Mouse (Mus musculus): ENCODE data around the gene Gm11099.

The Gm11099 gene

DNA sequence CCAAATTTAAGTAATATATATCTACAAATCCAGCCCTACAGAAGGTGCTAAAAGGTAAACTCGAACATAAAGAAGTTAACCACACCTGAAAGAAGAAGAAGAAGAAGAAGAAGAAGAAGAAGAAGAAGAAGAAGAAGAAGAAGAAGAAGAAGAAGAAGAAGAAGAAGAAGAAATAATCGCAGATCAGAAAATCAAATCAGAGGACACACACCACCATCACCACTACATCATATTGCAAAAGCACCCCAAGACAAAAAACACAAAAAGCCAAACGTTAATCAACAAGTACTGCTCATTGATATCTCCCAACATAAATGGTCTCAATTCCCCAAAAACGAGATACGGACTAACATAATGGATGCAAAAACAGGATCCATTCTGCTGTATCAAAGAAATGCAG is at the start of gene Gm11099:
TSS of gene Gm11099 (plus strand) at position 301 of the 400 bp plus-strand sequence.
- DNase-seq, result no peak

DNA sequence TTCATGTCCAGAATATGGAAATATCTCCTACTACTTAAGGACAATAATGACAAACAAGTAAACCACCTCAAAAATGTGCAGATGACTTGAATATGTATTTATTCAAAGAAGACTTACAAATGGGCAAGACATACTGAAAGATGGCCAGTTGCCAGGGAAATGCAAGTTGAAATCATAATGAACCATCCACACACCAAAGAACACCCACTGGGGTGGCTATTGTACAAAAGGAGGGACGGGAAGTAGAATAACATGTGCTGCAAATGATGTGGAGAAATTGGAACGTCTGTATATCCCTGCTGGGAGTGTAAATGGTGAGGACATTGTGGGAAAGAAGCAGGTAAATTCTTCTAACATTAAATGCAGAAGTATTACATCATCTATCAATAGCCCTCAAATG is 46.3 kb upstream of the Gm11099 start:
- no peak for DNase-seq

DNA sequence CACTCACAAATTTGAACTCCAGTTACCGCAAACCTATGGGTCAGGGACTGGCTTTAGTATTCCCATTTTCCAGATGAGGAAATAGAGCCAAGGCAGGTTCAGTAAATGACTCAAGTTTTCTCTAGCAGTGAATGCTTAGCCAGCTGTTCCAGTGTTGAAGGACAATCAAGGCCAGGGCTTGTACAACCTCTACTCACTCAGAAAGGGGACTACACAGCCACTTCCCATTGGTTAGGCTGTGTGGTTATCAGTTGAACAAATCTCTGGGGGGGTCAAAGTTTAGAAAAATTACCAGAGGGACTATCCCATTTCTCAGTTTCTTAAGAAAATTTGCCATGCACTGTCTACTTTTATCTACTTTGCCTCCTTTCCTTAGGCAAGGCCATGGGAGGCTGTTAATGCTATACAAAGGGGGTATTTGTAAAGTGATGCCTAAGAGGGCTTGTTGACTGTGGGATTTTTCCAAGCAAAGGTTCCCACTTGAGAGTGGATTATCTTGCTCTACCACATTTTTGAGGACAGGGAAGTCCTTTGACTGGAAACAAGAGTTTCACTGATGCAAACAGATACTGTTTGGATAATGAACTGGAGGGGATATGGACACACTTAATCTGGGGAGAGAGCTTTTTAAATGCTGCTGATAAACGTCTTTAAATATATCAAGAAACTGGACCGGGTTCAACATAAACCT is 30.2 kb upstream of the Gm11099 start:
- no peak for DNase-seq

DNA sequence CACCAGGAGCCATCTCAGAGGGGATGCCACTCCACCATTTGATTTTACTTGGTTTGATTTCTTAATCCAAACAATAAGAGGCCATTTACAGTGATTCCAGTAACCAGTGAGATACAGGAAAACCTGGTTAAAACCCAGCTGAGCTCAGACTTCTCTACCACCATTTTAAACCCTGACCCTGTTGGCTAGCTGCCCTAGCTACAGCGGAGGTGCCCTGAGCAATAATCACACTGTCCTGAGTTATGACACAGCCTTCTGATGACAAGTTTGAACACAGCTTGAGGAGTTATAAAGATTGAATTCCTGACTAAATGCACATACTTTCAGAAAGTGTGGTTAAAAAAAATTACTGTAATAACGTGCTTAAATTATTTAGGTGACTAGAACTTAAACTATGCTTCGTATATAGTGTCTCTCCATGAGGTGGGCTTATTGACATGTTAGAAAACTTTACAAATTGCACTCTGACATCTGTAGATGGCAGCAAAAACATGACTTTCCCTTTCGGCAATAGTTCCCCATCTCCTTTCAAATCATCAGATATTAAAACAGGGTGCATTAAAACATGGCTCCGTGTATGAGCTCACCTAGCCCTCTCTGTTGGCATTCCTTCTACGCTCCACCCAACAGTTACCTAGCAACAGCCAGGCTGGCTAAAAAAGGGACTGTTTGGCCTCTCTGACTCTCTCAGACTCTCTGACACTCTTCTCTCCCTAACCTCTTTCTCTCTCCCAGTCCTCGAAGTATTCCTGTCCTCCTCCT is 29.1 kb upstream of the Gm11099 start:
- no peak for DNase-seq

DNA sequence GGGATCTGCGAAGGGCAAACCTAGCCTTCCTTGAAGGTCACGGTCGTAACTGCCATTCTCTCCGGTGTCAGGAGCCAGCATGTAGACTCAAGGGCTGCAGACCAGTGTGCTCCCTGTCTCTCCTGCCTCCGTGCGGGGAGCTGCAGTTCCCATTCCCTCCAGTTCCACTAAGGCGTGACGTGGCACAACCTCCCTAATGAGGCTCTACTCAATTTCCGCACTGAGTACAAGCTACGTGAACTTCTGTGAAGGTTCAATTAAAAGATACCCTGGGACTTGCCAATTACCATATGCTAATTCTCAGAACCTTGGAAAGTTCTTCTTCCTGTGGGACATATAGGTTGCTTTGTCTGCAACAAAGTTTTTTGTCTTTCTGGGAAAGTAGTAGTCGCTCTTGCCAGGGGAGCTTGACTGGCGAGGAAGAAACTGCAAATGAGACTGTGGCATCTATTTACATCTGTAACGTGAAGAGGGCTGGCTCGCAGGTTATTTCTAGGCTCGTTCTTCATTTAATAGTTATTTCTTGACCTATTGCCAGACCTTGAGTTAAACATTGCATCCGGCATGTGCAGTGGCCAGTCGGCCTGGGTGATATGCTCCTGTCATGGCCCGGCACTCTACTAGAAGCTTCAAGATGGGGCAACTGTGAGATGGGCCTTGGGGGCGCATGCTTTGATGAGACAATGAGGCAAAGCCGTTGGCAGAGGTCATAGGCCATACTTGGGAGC is 26.8 kb upstream of the Gm11099 start:
- DNase-seq, result no peak

DNA sequence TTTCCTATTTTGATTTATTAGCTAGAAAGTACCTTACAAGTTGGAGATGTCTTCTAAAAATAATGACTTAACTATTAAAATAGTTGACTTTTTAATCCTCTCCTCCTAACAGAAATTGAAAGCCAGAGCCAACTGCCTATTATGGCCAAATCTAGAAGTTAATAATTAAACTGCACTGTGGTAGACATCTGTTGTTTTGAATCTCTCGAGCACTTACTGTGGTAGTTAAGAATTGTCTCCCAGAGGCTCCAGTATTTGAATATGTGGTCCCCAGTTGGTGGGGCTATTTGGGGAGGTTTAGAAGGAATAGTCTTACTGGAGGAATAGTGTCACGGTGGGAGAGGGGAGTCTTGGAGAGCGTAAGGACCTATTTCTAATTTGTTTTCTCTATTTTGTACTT is 18.2 kb upstream of the Gm11099 start:
- DNase-seq, result no peak

DNA sequence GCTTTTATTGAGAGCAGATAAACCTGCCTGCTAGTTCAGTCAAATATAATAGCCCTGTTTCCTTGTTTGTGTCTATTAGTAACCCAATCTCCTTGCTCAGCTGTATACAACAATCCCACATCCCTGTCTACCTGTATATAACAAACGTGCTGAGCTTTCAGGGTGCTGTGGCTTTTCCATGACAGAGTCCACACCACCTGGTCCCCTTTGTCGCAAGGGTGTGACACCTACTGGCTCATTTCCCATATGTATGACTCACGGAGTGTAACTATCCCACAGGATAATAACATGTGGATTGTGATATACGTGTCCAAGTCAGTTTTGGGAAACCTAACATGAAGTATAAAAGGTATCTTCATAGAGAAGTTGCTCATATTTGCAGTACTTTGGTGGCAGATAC is 16.8 kb upstream of the Gm11099 start:
- no peak for DNase-seq

DNA sequence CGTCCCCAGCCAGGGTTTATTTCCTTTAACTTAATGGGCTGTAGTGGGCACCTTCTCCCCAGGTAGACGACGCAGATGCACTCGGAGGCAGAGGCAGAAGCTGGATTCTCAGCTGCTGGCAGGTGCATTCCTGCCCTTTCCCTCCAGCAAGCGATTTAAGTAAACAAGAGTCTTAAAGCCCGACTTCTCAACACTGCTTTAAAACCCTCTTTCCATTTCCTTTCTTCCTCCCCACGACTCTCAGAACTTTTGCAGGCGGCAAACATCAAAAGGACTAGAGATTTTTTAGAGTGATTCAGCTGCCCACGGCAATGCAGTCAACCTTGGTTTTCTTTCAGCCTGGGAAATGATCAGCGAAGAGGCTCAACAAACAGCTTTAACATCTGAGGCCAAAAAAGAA is 14.7 kb upstream of the Gm11099 start:
- no peak for DNase-seq

DNA sequence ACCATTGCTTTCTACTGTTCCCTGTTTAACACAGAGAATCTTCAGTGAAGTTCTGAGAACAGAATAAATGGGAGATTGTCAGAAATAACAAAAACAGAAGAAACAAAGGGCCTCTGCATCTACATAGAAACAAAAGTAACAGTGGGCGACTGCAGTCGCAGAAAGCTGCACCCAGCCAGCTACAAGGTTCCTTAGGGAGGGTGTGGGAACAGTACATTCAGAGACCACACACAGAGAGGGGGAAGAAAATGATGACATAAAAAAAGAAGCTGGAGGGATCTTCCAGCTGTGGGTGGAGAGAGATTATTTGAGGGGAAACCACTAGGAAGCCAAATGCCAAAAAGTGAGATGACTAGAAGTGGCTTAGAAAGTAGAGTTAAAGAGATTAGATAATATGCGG is 20.6 kb downstream of the Gm11099 start:
- DNase-seq, result no peak

DNA sequence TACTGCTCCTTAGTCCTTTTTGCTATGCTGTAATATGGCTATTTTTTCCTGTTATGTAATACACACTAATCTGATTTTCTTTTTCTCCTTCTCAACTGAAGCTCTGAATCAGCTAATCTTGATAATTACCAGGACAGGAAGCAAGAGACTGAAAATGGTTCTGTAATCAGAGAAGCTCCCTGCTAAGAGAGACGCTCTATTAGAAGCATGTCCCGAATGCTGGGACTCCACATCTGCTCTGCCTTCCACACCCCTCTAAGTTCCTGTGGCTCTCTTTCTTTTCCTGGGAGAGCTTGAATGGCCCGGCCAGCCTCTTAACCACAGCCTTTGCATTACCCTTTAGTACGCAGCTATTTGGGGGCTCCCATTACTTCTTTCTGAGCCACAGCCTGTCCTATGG is 45.8 kb downstream of the Gm11099 start:
- DNase-seq, result no peak

DNA sequence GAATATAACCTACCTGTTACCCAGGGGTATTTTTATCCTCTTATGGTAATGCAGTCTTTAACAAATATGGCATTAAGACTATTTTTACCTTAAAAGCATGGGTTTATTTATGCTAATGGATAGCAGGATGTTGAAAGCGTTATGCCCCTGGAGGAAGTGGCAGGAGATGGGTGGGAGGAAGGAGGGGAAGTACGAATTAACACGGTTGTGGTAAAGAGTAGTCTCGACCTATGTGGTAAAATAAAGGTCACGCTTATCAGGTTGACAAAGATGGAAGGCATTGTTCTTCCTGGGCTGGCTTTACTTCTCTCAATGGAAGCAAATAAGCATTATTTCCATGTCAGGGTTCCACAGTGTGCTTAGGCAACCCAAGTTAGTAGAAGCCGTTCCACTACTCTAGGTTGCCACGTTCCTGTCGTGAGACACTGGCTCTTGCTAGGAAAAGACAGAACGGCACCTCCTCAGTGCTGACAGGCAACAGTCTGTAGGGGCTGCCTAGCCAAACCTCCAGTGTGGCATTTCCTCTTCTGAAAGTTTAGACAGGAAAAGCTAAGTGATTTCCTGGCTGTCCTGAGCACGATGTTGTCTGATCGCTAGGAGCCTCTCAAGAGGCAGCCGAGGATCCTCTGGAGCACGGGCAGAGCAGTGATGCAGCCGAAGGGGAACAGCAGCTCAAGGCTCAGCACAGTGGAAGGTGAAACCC is 47.7 kb downstream of the Gm11099 start:
- DNase-seq, result no peak

DNA sequence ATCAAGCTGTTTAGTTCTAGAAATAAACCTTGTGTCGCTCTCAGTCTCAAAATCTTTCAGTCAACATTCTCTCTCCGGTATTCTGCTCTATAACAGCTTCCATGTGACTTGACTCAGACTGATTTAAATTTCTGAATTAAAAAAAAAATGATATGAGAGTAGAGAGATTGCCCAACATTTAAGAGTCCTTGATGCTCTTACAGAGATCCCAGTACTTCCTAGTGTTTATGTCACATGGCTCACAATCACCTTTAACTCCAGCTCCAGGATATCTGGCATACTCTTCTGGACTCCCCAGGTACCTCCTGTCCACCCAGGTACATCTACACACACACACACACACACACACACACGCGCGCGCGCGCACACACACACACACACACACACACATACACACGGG is 53.1 kb downstream of the Gm11099 start:
- no peak for DNase-seq

DNA sequence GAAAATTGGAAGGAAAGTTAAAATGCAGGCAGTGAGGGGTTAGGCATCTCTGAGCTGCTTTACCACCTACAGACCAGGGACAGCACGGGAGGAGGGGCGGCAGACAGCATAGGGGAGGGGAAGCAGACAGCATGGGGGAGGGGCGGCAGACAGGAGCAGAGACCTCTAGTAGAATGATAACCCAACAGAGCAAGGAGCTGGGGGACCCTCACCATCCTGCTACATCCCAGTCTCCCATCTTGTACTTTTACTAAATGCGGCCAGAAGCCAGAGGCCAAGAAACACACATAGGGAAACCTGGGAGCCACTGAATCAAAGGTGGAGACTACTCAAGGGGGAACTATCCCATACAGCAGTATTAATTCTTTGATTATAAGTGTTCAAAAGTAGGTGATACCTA is 59.1 kb downstream of the Gm11099 start:
- no peak for DNase-seq

DNA sequence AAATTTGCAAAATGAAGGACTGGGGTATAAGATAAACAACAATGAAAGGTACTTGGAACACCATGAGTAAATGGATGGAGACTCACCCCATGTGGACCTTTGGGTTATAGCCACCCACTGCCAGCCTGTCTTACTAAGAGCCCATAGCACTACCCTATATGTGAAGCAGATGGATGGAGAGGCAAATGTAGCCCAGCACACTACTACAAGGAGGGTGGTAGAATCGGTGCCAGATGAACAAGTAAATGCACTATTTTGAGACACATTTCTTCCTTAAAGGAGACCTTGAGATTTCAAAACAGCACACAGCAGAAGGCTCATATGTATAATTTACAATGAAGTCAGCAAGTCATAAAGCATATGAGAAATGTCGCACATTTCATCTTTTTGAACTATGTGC is 66.3 kb downstream of the Gm11099 start:
- DNase-seq, result peak; percentile 6

DNA sequence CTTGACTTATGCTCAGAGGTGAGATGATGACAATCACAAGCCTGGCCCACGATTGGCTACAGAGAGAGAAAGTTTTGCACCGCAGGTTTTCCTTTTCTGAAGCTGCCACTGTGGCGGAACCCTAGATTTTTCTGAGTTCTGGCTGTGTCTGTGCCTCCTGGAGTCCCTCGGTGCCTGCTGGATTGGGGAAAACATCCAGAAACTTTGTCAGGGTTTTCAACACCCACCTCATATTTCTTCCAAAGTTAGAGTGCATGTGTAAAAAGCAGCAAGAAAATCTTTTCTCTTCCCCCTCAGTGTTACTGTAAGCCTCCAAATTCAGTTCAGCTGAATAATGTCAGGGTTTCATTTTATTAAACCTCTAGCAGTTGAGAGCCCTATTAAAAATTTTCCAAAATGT is 82.1 kb downstream of the Gm11099 start:
- no peak for DNase-seq

DNA sequence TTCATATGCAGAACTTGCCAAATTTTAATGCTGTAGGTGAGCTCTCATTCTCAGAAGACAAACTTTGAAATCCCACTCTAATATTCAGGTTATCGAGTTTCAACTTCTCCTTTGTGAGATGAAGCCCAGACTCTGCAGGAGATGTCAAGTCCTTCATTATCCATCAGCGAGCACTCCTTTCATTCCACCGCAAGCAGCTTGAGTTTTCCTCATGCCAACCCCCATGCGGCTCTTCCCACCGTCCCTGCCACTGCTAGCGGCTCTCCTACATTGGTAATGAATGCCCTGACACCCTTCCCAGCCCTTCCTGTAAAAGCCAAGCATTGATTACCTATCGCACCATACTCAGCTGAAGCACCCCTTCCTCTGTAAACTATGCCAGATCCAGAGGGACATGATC is 89.6 kb downstream of the Gm11099 start:
- no peak for DNase-seq

DNA sequence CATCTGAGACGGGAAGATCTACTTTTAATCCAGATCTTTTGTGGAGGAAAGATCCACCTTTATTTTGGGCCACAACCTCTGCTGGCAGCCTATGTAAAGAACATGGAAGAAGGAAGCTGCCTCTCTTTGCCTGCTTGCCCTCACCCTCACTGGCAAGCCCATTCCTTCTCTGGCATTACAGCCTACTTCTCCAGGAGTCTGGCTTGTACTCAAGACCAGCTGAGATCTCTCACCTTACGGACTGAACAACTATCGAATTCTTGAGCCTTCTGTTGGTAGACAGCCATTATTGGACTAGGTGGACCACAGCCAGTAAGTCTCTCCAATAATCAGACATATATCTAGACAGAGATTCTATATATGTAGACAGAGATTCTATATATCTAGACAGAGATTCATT is 92.9 kb downstream of the Gm11099 start:
- DNase-seq, result no peak

DNA sequence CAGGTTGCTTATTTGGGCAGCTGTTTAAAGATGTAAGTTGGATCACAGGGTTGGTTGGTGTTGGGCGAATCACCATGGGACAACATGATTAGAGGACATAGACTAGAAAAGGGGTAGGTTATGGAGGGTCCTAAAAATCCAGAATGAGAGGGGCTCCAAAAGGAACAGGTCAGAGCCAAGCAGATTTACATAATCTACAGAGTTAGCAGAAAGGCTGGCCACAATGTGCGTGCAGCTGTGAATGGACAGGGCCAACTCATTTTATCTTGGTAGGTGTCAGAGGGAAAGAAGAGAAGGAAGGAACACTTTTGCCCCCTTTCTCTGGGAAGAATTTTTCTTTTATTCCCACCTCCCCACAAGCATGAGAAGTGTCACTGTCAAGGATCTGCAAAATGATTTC is 97.1 kb downstream of the Gm11099 start:
- DNase-seq, result no peak

DNA sequence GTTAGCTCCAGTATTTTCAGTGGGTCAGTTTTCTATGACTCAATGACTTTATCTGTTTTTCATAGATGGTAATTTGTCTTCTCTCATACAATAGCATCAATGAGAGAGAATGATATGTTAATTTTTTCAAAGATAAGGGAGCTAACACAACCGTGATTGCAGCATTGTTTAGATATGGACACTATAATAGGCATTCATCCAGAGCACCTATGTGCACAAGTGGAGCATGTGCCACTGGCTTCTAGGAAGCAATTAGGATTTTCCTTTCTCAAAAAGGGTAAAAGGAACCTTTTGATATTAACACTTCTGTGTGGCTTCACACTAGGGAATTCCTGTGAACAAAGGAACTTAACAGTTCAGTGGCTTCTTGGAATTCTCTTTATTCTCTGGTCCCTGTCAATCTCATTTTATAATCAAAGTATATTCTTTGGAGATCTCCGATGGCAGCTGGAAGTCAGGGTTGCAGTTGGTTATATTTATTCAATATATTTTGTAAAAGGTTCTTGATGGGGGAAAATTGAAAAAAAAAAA is 97.6 kb downstream of the Gm11099 start:
- DNase-seq, result no peak
